30 mouse cellular contexts compared by ENCODE assay signal in genomic region chr11:97065538-97066295, GRCm38 (mm10). TPM values are rescaled to one million over a fixed set of nuclear protein-coding genes. Genes with fewer than 3 reads are reported as not detected.
DNase-seq lines count a peak whose midpoint lies in the region; TF ChIP-seq lines count a peak whose summit lies in the region.
"Had no signal": no experiment of that assay in that cellular context is flagged by ENCODE, and none has a peak within 500 bp of the region (broad histone marks: within the 10 kb centered on the region; RNA-seq: fewer than 3 reads in every experiment).

No protein-coding gene starts in this region.

- peak; percentile 57 for DNase-seq in lung, postnatal 25 days (ENCODE audit: low spot score)
- DNase-seq in lung, postnatal 14 days = no peak
- peak; percentile 34 for DNase-seq in 416B (ENCODE audit: low read depth)
- DNase-seq in gastrocnemius, postnatal 10 days = no peak
- DNase-seq in cerebellum, adult 9-11 months = no peak
- DNase-seq: adrenal gland, postnatal 14 days; cerebellum, adult 11 months; cerebellum, adult 9-10 months; gastrocnemius, adult 2 months; kidney, adult 9 months; kidney, postnatal 10 days; lung, embryonic 14.5 days; right cerebral cortex, adult 18-20 months; spleen, adult 18-20 months had no signal

- H3K27ac ChIP-seq in ES-Bruce4 (ENCODE audit: insufficient read depth, low read length) = no peak overlapping the region
- H3K27ac ChIP-seq: embryonic facial prominence, embryonic 13.5 days; forebrain, embryonic 10.5 days; forebrain, embryonic 15.5 days; gastrocnemius, adult 2 months; heart, embryonic 15.5 days; hindbrain, embryonic 12.5 days; hindbrain, postnatal 0 days; intestine, embryonic 15.5 days; left cerebral cortex, adult 2 months; limb, embryonic 12.5 days; liver, embryonic 15.5 days; midbrain, embryonic 10.5 days; midbrain, embryonic 15.5 days had no signal

- no peak for TF ChIP-seq EP300 in ES-Bruce4 (IDR thresholded peaks at IDR 0.05; ENCODE audit: insufficient read depth, low read depth, low read length)

- TF ChIP-seq CTCF in ES-Bruce4 (IDR thresholded peaks at IDR 0.05; ENCODE audit: low read depth, low read length) = no peak

- H3K4me3 ChIP-seq in ES-Bruce4 (ENCODE audit: low read depth, low read length) = no peak overlapping the region
- H3K4me3 ChIP-seq: embryonic facial prominence, embryonic 13.5 days; forebrain, embryonic 10.5 days; forebrain, embryonic 15.5 days; gastrocnemius, adult 2 months; heart, embryonic 15.5 days; hindbrain, embryonic 12.5 days; intestine, embryonic 15.5 days; left cerebral cortex, adult 2 months; limb, embryonic 12.5 days; liver, embryonic 15.5 days; midbrain, embryonic 10.5 days; midbrain, embryonic 15.5 days had no signal

- no peaks in the 10 kb centered on the region for H3K36me3 ChIP-seq in ES-Bruce4 (ENCODE audit: control insufficient read depth, insufficient read depth, low read length, poor library complexity, severe bottlenecking)

- no peaks in the 10 kb centered on the region for H3K27me3 ChIP-seq in ES-Bruce4 (ENCODE audit: control insufficient read depth, insufficient read depth, low read length, poor library complexity, severe bottlenecking)
- H3K27me3 ChIP-seq: embryonic facial prominence, embryonic 13.5 days; forebrain, embryonic 15.5 days; heart, embryonic 15.5 days; hindbrain, embryonic 12.5 days; intestine, embryonic 15.5 days; limb, embryonic 12.5 days; liver, embryonic 15.5 days; midbrain, embryonic 15.5 days had no signal

- no peak for TF ChIP-seq POLR2A in ES-Bruce4 (IDR thresholded peaks at IDR 0.05; ENCODE audit: insufficient read depth, low read length)

- H3K9ac ChIP-seq in ES-Bruce4 (ENCODE audit: low read depth, poor library complexity, severe bottlenecking) = 0 out of 2 replicates have a peak overlapping the region, but pooled peaks have one; percentile 1
- H3K9ac ChIP-seq: embryonic facial prominence, embryonic 13.5 days; forebrain, embryonic 15.5 days; heart, embryonic 15.5 days; hindbrain, embryonic 12.5 days; intestine, embryonic 15.5 days; limb, embryonic 12.5 days; liver, embryonic 15.5 days; lung, embryonic 14.5 days; midbrain, embryonic 15.5 days had no signal

- H3K9me3 ChIP-seq in ES-Bruce4 (replicated peaks; ENCODE audit: control insufficient read depth, insufficient read depth, low read length, poor library complexity, severe bottlenecking) = no peaks in the 10 kb centered on the region
- H3K9me3 ChIP-seq: embryonic facial prominence, embryonic 13.5 days; forebrain, embryonic 10.5 days; forebrain, embryonic 15.5 days; heart, embryonic 15.5 days; hindbrain, embryonic 12.5 days; intestine, embryonic 15.5 days; limb, embryonic 12.5 days; liver, embryonic 15.5 days; midbrain, embryonic 10.5 days; midbrain, embryonic 15.5 days had no signal

- H3K4me1 ChIP-seq in ES-Bruce4 (ENCODE audit: control insufficient read depth, insufficient read depth, low read length) = peaks cover 3% of the 10 kb centered on the region
- H3K4me1 ChIP-seq: limb, embryonic 12.5 days; liver, embryonic 15.5 days; midbrain, embryonic 15.5 days had no signal

RNA-seq across cellular contexts. Expression of gene Osbpl7, which starts 15.3 kb away (rescaled TPM):
- polyA plus RNA-seq in ES-Bruce4 (2011; ENCODE audit: insufficient read depth, insufficient read length, low read depth, missing spikeins) = 8.3 and 9.1 TPM in 2 replicates
- total RNA-seq in gastrocnemius, postnatal 10 days (2021) = 1 to 10 TPM; 3.4 to 6.4 TPM

RNA-seq across cellular contexts. Expression of gene Mrpl10, which starts 24.4 kb away (rescaled TPM):
- 62.6 and 67.1 TPM in 2 replicates for polyA plus RNA-seq in ES-Bruce4 (2011; ENCODE audit: insufficient read depth, insufficient read length, low read depth, missing spikeins)
- total RNA-seq in gastrocnemius, postnatal 10 days (2021) = 10 to 100 TPM; 45.1 to 45.6 TPM

RNA-seq across cellular contexts. Expression of gene Lrrc46, which starts 24.5 kb away (rescaled TPM):
- 1.5 and 2.4 TPM in 2 replicates for polyA plus RNA-seq in ES-Bruce4 (2011; ENCODE audit: insufficient read depth, insufficient read length, low read depth, missing spikeins)
- total RNA-seq in gastrocnemius, postnatal 10 days (2021) = under 1 TPM in 1 of 2 experiments, not detected in 1; 0.16 TPM
- total RNA-seq: gastrocnemius, adult 2 months had no signal
- polyA plus RNA-seq: CD4-positive, CD25-positive, alpha-beta regulatory T cell, adult 4 months had no signal

RNA-seq across cellular contexts. Expression of gene Scrn2, which starts 36.0 kb away (rescaled TPM):
- 6.8 and 7.4 TPM in 2 replicates for polyA plus RNA-seq in ES-Bruce4 (2011; ENCODE audit: insufficient read depth, insufficient read length, low read depth, missing spikeins)
- 10 to 100 TPM; 11.3 to 11.4 TPM for total RNA-seq in gastrocnemius, postnatal 10 days (2021)

RNA-seq across cellular contexts. Expression of gene Tbx21, which starts 49.4 kb away (rescaled TPM):
- polyA plus RNA-seq in ES-Bruce4 (2011; ENCODE audit: insufficient read depth, insufficient read length, low read depth, missing spikeins) = 0.24 TPM in 1 of 2 replicates, not detected in the other
- 1 to 10 TPM; 1.3 to 1.7 TPM for total RNA-seq in gastrocnemius, postnatal 10 days (2021)
- total RNA-seq: heart, postnatal 25 days; megakaryocyte progenitor cell, adult 5-6 weeks had no signal
- polyA plus RNA-seq: limb, embryonic 12.5 days; lung, embryonic 14.5 days had no signal

Comparison
In these comparisons a context has a peak if more than half of its experiments do, and no peak if none do; other contexts are left out.
1. DNase-seq: peak in lung, postnatal 25 days (single experiment) and 416B (single experiment); none in lung, postnatal 14 days (single experiment), gastrocnemius, postnatal 10 days (single experiment) and cerebellum, adult 9-11 months (single experiment).